Mouse (Mus musculus) lung, embryonic 15.5 days (tissue): Measurements from ENCODE around the gene Parp14. TPM values are rescaled to one million over a fixed set of nuclear protein-coding genes. Genes with fewer than 3 reads are reported as not detected.
A peak's percentile ranks its signal among the peaks of the same experiment; 100 is the strongest.

Experiments used
- ATAC-seq: fragments of 200-750 bp; cut with Nextera tagmentation; 2 replicates; pipeline ENCODE4 v1.8.0; 2017; ENCODE audit warnings: moderate number of reproducible peaks, borderline replicate concordance; ENCODE audit not compliant: low FRiP score, low TSS enrichment; ENCODE audit errors: extremely low read depth
- H3K27ac ChIP-seq: fragments of 300-500 bp; sonication (generic); 2 replicates; pipeline ENCODE4 v1.5.1; 2015; ENCODE audit warnings: moderate library complexity, mild to moderate bottlenecking, inconsistent platforms
- H3K27me3 ChIP-seq: fragments of 300-500 bp; sonication (generic); 2 replicates; pipeline ENCODE4 v1.6.1; 2015; ENCODE audit warnings: inconsistent platforms
- H3K36me3 ChIP-seq: fragments of 300-500 bp; sonication (generic); 2 replicates; pipeline ENCODE4 v1.6.1; 2015; ENCODE audit warnings: inconsistent platforms
- H3K4me1 ChIP-seq: fragments of 300-500 bp; sonication (generic); 2 replicates; pipeline ENCODE4 v1.6.1; 2015; ENCODE audit warnings: inconsistent platforms
- H3K4me2 ChIP-seq: fragments of 300-500 bp; sonication (generic); 2 replicates; pipeline ENCODE4 v1.6.1; 2015; ENCODE audit warnings: inconsistent platforms, mild to moderate bottlenecking, moderate library complexity
- H3K4me3 ChIP-seq: fragments of 300-500 bp; sonication (generic); 2 replicates; pipeline ENCODE4 v1.5.1; 2015; ENCODE audit warnings: mild to moderate bottlenecking, inconsistent platforms
- H3K9ac ChIP-seq: fragments of 300-500 bp; sonication (generic); 2 replicates; pipeline ENCODE4 v1.6.1; 2015; ENCODE audit warnings: inconsistent platforms
- H3K9me3 ChIP-seq: fragments of 300-500 bp; sonication (generic); 2 replicates; pipeline ENCODE4 v1.6.1; 2016; ENCODE audit warnings: inconsistent platforms
- WGBS: fragments of 180-500 bp; shearing (Covaris S2); methylation state at CpG from one replicate; pipeline ENCODE4 v1.1.7; 2015; 5-methylcytosine and 5-hydroxymethylcytosine counted together
- polyA plus RNA-seq: library from polyadenylated mRNA; unstranded; fragments of >200 nt; fragmentation: Nextera tagmentation; extraction: Ambion mirVana; gene quantifications from 2 replicates; pipeline ENCODE4 v1.2.1, GENCODE M21; 2015

Gene Parp14
- polyA plus RNA-seq, 1 experiment from 2014 or later = 1.2 TPM

DNA sequence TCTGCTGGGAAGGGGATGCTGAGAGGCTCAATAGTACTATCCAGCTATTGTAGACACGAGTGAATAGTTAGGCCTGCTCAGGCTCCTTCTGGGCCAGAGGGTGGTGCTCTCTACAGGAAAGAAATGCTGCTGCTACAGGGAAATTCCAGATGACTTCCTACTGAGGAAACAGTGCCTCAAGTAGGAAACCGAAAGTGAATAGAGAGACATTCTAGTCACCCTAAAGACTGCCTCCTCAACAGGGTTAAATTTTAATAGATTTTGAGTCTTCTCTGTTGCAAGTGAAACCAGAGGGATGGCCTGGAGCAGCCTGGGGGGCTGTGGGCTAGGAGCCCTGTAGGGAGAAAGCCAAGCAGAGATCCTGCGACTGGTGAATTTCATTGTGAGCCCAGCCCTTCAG, 2.2 kb downstream of the Parp14 start:
- Histone ChIP-seq H3K27ac (no peak overlapping the region), H3K36me3 (no peaks in the 10 kb centered on the region), H3K4me3 (no peak overlapping the region), H3K9me3 (no peaks in the 10 kb centered on the region), H3K4me1 (peaks cover 13% of the 10 kb centered on the region; the same call in 1 of the 2 replicates), H3K9ac (no peak overlapping the region), H3K4me2 (peak overlapping the region; percentile 17; the same call in 1 of the 2 replicates), H3K27me3 (peaks cover 21% of the 10 kb centered on the region)
- ATAC-seq = 0 out of 2 replicates have a peak, but pooled peaks have one; percentile 6
- 34% methylated on average over 3 of the region's 3 CpGs for WGBS

DNA sequence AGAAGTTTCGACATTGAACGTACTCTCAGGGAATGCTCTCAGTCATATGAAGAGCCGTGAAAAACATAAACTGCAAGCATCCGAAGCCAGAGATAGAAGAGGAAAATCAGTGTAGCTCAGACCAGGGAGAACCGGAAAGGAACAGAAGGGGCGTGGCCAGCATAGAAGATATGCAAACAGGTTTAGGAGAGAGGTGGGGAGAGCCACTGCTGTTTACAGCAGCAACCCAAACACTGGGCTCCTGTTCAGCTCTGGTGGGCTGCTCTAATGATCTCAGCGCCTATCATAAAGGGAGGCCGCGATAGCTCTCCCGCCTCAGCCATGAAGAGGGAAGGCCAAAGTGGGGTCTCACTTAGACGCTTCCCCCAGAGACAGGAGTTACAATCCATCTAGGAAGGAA, 3.6 kb downstream of the Parp14 start:
- Histone ChIP-seq H3K9me3 (no peaks in the 10 kb centered on the region), H3K4me1 (peaks cover 13% of the 10 kb centered on the region; the same call in 1 of the 2 replicates), H3K36me3 (no peaks in the 10 kb centered on the region), H3K4me3 (no peak overlapping the region), H3K27me3 (peaks cover 17% of the 10 kb centered on the region), H3K9ac (no peak overlapping the region), H3K27ac (no peak overlapping the region), H3K4me2 (no peak overlapping the region)
- WGBS = 67% methylated on average over 11 of the region's 11 CpGs
- no peak for ATAC-seq

DNA sequence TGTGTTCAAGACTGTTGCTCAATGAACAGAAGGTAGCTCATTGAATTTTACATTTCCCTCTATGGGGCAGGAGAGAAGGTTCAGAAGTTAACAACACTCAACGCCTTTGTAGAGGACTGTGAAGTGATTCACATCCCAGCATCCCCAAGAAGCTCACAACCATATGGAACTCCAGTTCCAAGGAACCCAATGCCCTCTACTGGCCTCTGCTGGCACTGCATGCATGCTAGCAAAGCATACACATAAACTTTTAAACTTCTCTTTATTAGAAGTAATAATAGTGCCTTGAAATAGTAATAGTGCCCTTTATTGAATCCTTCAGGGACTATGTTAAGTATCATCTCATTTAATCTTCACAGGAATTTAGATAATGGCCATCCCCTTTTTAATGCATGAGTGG, 9.3 kb downstream of the Parp14 start:
- Histone ChIP-seq H3K4me1 (no peaks in the 10 kb centered on the region), H3K9me3 (no peaks in the 10 kb centered on the region), H3K27ac (no peak overlapping the region), H3K9ac (no peak overlapping the region), H3K27me3 (no peaks in the 10 kb centered on the region), H3K4me2 (no peak overlapping the region), H3K4me3 (no peak overlapping the region), H3K36me3 (no peaks in the 10 kb centered on the region)
- WGBS = 88% methylated on average over 1 of the region's 1 CpGs
- ATAC-seq = no peak

DNA sequence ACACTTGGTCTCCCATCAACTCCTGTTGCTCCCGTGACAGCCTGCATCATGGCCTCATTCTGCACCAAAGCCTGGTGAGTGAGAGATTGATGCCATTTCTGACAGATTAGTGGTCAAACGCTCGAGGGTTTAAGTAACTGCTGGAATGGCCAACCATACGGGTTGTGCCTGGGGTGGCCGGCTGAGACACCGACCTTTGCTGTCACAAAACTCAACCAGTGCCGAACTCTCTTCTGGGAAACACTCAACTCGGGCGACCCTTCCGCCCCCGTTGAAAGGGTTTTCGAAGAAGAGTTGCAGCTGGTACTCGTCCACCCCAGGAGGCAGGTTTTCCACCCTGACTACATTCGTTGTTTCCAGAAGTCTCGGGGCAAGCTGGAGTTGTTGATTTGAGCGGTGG, 11.1 kb downstream of the Parp14 start:
- Histone ChIP-seq H3K27me3 (no peaks in the 10 kb centered on the region), H3K9me3 (no peaks in the 10 kb centered on the region), H3K4me2 (no peak overlapping the region), H3K27ac (no peak overlapping the region), H3K9ac (no peak overlapping the region), H3K36me3 (no peaks in the 10 kb centered on the region), H3K4me1 (no peaks in the 10 kb centered on the region), H3K4me3 (no peak overlapping the region)
- no peak for ATAC-seq
- WGBS = 44% methylated on average over 16 of the region's 16 CpGs

DNA sequence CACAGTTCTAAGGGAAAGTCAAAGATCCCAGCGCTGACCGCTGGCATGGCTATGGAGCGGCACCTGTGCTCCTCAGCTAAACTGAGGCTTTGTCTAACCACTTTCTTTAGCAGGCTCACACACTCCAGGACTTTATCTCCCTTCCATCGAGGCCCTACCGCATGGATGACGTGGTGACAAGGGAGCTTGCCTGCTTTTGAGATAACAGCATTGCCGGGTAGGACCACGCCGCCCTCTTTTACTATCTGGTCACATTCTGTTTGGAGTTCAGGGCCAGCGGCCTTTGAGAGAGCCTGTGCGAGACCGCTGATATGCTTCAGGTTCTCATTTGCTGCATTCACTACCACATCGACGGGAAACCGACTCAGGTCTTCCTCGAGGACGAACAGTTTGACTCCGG, 14.6 kb downstream of the Parp14 start:
- no peaks in the 10 kb centered on the region for H3K36me3 ChIP-seq
- H3K9me3 ChIP-seq = no peaks in the 10 kb centered on the region
- 79% methylated on average over 18 of the region's 18 CpGs for WGBS
- H3K4me3 ChIP-seq = no peak overlapping the region
- ATAC-seq = no peak
- no peaks in the 10 kb centered on the region for H3K4me1 ChIP-seq
- no peaks in the 10 kb centered on the region for H3K27me3 ChIP-seq
- H3K9ac ChIP-seq = no peak overlapping the region
- no peak overlapping the region for H3K4me2 ChIP-seq
- H3K27ac ChIP-seq = no peak overlapping the region

DNA sequence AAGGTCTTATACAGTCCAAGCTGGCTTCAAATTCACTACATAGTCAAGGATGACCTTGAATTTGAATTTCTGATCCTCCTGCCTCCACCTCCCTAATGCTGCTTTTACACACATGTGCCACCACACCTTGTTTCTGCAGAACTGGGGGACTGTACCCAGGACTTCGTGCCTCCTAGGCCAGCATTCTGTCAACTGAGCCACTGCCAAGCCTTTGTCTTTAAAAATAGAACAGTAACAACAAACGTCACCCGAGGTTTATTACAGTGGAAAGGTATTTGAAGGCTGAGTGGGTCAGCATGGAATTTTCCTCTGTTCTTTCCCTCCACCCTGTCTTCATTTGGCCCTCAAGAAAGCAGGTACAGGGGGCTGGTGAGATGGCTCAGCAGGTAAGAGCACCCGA, 15.5 kb downstream of the Parp14 start:
- Histone ChIP-seq H3K9ac (no peak overlapping the region), H3K9me3 (no peaks in the 10 kb centered on the region), H3K27me3 (no peaks in the 10 kb centered on the region), H3K4me2 (no peak overlapping the region), H3K4me1 (no peaks in the 10 kb centered on the region), H3K36me3 (no peaks in the 10 kb centered on the region), H3K4me3 (no peak overlapping the region), H3K27ac (no peak overlapping the region)
- ATAC-seq = no peak
- WGBS = 82% methylated on average over 4 of the region's 4 CpGs

DNA sequence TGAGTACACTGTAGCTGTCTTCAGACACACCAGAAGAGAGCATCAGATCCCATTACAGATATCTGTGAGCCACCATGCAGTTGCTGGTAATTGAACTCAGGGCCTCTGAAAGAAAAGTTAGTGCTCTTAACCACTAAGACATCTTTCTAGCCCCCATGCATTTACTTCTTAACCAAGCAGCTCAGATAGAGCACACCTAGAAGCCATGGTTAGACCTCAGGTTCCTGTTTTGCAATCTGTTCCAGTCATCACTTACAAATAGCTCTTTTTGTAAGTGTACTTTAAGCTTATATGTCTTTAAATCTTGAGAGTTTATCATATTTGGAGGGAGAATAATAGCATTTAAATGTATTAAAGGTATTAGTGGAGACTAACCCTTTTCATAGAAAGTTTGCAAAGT, 24.2 kb downstream of the Parp14 start:
- no peaks in the 10 kb centered on the region for H3K36me3 ChIP-seq
- no peak overlapping the region for H3K27ac ChIP-seq
- no peaks in the 10 kb centered on the region for H3K4me1 ChIP-seq
- H3K9ac ChIP-seq = no peak overlapping the region
- H3K4me2 ChIP-seq = no peak overlapping the region
- no peaks in the 10 kb centered on the region for H3K27me3 ChIP-seq
- no peak overlapping the region for H3K4me3 ChIP-seq
- ATAC-seq = no peak
- H3K9me3 ChIP-seq = no peaks in the 10 kb centered on the region

DNA sequence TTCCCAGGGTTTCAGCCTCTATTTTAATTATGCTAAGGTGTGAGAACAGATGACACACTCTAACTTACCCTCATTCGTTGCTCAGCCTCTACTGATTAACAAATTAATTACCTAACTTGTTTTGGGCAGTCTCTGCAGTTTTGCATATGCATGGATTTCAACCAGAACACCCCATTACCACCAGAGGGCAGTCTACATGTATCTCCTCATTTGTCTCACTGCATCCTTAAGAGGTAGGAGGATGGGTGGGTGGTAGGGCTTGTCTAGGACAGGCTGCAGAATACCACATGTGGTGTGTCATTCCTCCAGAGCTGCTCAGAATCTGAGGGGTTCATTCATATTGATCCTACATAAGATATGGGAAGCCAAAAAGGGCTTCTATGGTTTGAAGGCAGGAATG, 31.7 kb downstream of the Parp14 start:
- H3K4me3 ChIP-seq = no peak overlapping the region
- no peaks in the 10 kb centered on the region for H3K36me3 ChIP-seq
- 14% methylated on average over 1 of the region's 1 CpGs for WGBS
- H3K27me3 ChIP-seq = no peaks in the 10 kb centered on the region
- H3K27ac ChIP-seq = no peak overlapping the region
- H3K9ac ChIP-seq = no peak overlapping the region
- H3K9me3 ChIP-seq = no peaks in the 10 kb centered on the region
- no peaks in the 10 kb centered on the region for H3K4me1 ChIP-seq
- ATAC-seq = no peak
- H3K4me2 ChIP-seq = no peak overlapping the region

DNA sequence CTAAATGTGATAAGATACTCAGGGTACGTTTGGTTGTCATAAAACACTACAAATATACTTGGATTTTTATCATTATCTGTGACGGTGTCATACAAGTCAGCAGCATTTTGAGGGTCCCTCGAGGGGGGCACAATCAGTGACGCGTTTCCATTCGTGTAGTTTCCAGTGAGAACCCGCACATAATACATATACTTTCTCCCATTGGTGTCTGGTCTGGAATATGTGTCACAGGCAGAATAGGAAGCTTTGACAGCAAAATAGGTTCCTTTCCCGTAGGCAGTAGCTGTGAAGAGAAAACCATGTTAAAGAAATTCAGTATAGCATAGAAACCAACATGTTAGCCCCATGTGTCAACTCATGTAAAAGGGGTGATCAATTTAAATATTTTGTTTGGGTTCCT, 36.7 kb downstream of the Parp14 start:
- no peaks in the 10 kb centered on the region for H3K27me3 ChIP-seq

DNA sequence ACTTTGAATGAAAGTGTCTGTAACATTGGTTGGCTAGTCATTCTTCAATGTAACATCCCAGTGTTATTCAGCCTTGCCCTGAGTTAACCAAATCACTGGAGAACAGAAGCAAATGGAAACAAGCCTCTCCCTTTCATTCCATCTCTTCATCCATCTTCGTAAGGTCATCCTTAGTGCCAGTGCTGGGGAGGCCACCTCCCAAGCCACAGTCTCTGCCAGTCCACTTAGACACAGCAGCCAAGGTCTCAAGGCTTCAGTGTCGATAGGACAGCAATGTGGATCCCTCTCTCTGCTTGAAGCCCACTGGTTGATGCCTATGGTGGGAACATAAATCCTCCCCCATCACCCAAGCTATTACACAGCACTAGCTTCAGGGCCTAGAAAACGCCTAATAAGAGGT, 38.4 kb downstream of the Parp14 start:
- ATAC-seq = no peak
- 67% methylated on average over 3 of the region's 3 CpGs for WGBS
- H3K9me3 ChIP-seq = no peaks in the 10 kb centered on the region

More for the DNA sequence above, 36.7 kb downstream of the Parp14 start:
- no peaks in the 10 kb centered on the region for H3K4me1 ChIP-seq
- no peak overlapping the region for H3K4me2 ChIP-seq
- H3K9ac ChIP-seq = no peak overlapping the region
- WGBS = 73% methylated on average over 8 of the region's 8 CpGs
- no peaks in the 10 kb centered on the region for H3K9me3 ChIP-seq
- H3K36me3 ChIP-seq = no peaks in the 10 kb centered on the region
- no peak for ATAC-seq
- H3K27ac ChIP-seq = no peak overlapping the region
- H3K4me3 ChIP-seq = no peak overlapping the region

DNA sequence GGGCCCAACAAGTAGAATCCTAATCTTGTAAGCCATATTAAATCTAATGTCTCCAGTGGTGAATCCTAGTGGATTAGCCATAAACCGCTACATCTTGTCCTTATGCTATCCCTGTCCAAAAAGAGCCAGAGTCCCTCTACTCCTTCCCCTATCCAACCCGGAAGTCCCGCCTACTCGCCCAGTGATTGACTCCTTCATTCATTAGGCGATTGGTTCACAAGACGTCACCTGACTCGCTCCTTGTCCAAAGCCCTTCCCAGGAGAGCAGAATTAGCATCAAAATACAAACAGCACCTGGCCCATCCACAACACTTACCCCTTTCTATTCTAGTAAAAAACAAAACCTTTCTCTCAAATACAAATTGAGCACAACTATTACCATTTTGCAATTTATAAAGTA, 41.3 kb downstream of the Parp14 start:
- Histone ChIP-seq H3K27ac (no peak overlapping the region), H3K4me2 (no peak overlapping the region), H3K36me3 (peaks cover 3% of the 10 kb centered on the region; the same call in 1 of the 2 replicates), H3K9ac (no peak overlapping the region), H3K4me3 (no peak overlapping the region), H3K9me3 (no peaks in the 10 kb centered on the region), H3K27me3 (no peaks in the 10 kb centered on the region), H3K4me1 (no peaks in the 10 kb centered on the region)
- 31% methylated on average over 7 of the region's 7 CpGs for WGBS
- no peak for ATAC-seq

More for the DNA sequence above, 38.4 kb downstream of the Parp14 start:
- H3K4me1 ChIP-seq = no peaks in the 10 kb centered on the region
- no peak overlapping the region for H3K9ac ChIP-seq
- H3K27me3 ChIP-seq = no peaks in the 10 kb centered on the region
- H3K27ac ChIP-seq = no peak overlapping the region
- H3K36me3 ChIP-seq = no peaks in the 10 kb centered on the region
- no peak overlapping the region for H3K4me3 ChIP-seq
- H3K4me2 ChIP-seq = no peak overlapping the region

DNA sequence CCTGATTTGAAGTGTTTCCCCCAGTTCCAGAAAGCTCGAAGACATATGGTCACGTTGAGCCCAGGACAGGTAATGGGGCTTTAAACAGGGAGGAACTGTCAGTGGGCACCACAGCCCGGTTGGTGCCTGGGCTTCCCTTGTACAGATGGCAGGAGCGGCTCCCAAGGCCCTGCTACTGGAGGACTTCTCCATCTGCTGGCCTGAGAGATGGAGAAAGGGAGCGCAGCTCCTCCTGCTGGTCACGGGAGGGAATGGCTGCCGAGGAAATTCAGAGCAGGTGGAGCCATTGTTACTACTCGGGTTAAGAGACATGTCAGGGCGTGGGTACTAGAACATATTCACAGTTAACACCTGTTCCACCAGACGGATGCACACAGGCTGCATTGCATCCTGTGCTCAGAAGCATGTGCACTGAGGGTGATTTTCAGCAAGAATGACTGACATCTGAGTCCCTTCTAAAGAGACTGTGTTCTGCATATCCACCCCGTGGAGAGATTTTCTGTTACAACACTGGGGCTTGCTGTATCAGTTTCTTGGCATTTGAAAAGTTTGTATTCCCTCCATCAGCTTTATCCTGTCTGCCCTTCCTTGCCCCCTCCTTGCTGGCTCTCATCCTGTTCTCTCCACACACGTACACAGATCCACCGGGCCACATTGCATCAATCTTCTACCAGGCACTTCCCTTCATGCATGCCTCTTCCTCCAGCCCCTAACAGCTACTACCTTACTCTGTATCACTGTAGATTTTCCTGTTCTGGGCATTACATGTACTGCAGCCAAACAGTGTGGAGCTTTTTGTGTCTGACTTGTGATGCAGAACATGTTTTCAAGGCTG, 53.9 kb downstream of the Parp14 start:
- Histone ChIP-seq H3K27ac (no peak overlapping the region), H3K36me3 (no peaks in the 10 kb centered on the region), H3K4me3 (no peak overlapping the region), H3K4me1 (no peaks in the 10 kb centered on the region), H3K9ac (no peak overlapping the region), H3K9me3 (no peaks in the 10 kb centered on the region), H3K4me2 (no peak overlapping the region), H3K27me3 (no peaks in the 10 kb centered on the region)
- peak; percentile 62; the same call in 1 of the 2 replicates for ATAC-seq
- WGBS = 33% methylated on average over 13 of the region's 13 CpGs
